Mouse (Mus musculus): Measurements from ENCODE around the gene Palm3.
A peak's percentile ranks its signal among the peaks of the same experiment; 100 is the strongest.
"Not testable (repeated sequence)": the region's sequence is repeated elsewhere in the genome, so short reads cannot be mapped to it uniquely, and the experiment has no call there.

Palm3 gene

GRCm38 (mm10) chr8:83997511-83998141 is 23.6 kb upstream of the Palm3 start, which contains the start of gene Samd1:
Samd1 (plus strand) TSS chr8:83997672.
- DNase-seq (ENCODE audit: low read depth): peak; percentile 68

GRCm38 (mm10) chr8:83998231-83999056 is 22.8 kb upstream of the Palm3 start:
- DNase-seq (ENCODE audit: low read depth): peak; percentile 84

- DNase-seq (ENCODE audit: low read depth): no peak
These were observed 22.1 kb upstream of the Palm3 start for GRCm38 (mm10) chr8:83999057-83999705.

- DNase-seq (ENCODE audit: low read depth): no peak
These were observed 21.4 kb upstream of the Palm3 start for GRCm38 (mm10) chr8:83999825-84000224.

GRCm38 (mm10) chr8:84001281-84002000 is 19.8 kb upstream of the Palm3 start, which contains the start of gene 1700067K01Rik:
1700067K01Rik (plus strand) TSS chr8:84001502.
- DNase-seq (ENCODE audit: low read depth): no peak

GRCm38 (mm10) chr8:84002957-84003611 is 18.2 kb upstream of the Palm3 start:
- DNase-seq (ENCODE audit: low read depth): peak; percentile 22

GRCm38 (mm10) chr8:84003612-84004246 is 17.5 kb upstream of the Palm3 start:
- DNase-seq (ENCODE audit: low read depth): peak; percentile 36

GRCm38 (mm10) chr8:84004533-84005201 is 16.6 kb upstream of the Palm3 start:
- peak; percentile 99 for DNase-seq (ENCODE audit: low read depth)

GRCm38 (mm10) chr8:84005502-84005901 is 15.8 kb upstream of the Palm3 start:
- not testable (repeated sequence) for DNase-seq (ENCODE audit: low read depth)

GRCm38 (mm10) chr8:84008362-84008761 is 12.9 kb upstream of the Palm3 start:
- peak; percentile 59 for DNase-seq (ENCODE audit: low read depth)

GRCm38 (mm10) chr8:84009876-84010275 is 11.4 kb upstream of the Palm3 start:
- peak; percentile 95 for DNase-seq (ENCODE audit: low read depth)

GRCm38 (mm10) chr8:84010625-84011611 is 10.4 kb upstream of the Palm3 start:
- peak; percentile 88 for DNase-seq (ENCODE audit: low read depth)

- no peak for DNase-seq (ENCODE audit: low read depth)
These were observed 9.4 kb upstream of the Palm3 start, which contains the start of gene 2210011C24Rik for GRCm38 (mm10) chr8:84011705-84012498. 2210011C24Rik (minus strand) TSS chr8:84012171.

GRCm38 (mm10) chr8:84012499-84013165 is 8.6 kb upstream of the Palm3 start:
- no peak for DNase-seq (ENCODE audit: low read depth)

GRCm38 (mm10) chr8:84015833-84016232 is 5.4 kb upstream of the Palm3 start:
- DNase-seq (ENCODE audit: low read depth): no peak

- no peak for DNase-seq (ENCODE audit: low read depth)
These were observed 1.5 kb upstream of the Palm3 start for GRCm38 (mm10) chr8:84019738-84020137.

GRCm38 (mm10) chr8:84021569-84021968 is 298 bp downstream of the Palm3 start:
- no peak for DNase-seq (ENCODE audit: low read depth)

- peak; percentile 86 for DNase-seq (ENCODE audit: low read depth)
These were observed 1.8 kb downstream of the Palm3 start for GRCm38 (mm10) chr8:84023085-84023484.

All from NIH3T3 (cell line).